Mouse (Mus musculus): Measurements from ENCODE around the gene S1pr4. TPM values are rescaled to one million over a fixed set of nuclear protein-coding genes. Genes with fewer than 3 reads are reported as not detected.

S1pr4 gene
- total RNA-seq, 2 experiments from 2014 or later = 0.61 to 1.3 TPM

DNA sequence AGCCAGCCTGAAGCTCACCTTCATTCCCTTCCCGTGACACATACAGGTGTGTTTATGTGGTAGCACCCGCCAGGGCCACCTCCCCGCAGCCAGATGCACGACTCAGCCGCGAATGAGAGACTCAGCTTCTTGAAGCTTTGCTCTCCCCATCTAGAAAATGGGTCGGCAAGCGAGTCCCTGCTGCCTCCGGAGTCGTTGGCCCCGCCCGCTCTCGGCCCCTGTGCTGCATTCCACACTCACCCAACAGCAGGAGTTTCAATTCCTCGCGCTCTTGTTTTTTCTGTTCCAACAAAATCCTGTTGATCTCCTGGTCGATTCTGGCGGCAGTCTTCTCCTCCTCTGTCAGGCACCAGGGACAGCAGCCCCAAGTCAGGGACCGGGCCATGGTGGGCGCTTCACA lies 23.6 kb upstream of the S1pr4 start:
- DNase-seq = no peak
- intact Hi-C loops (cut with DNase I) = no loop called here

DNA sequence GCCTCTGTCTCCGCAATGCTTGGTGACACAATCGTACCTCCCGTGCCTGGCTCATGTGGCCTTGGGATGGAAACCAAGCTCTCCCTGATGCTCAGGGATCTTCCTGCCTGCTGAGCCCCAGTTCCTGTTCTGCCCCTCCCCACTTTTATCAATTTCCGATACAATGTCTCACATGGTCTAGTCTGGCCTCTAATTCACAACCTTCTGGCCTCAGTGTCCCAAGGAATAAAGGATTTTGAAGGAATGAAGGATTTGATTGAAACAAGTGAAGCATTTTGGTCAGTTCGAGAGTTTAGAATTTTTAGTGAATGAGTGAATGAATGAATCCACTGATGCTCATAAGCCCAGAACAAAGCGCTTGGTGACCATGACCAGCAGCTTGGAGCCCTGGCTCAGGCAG lies 23.2 kb upstream of the S1pr4 start:
- no peak for DNase-seq
- intact Hi-C loops (cut with DNase I) = no loop called here

DNA sequence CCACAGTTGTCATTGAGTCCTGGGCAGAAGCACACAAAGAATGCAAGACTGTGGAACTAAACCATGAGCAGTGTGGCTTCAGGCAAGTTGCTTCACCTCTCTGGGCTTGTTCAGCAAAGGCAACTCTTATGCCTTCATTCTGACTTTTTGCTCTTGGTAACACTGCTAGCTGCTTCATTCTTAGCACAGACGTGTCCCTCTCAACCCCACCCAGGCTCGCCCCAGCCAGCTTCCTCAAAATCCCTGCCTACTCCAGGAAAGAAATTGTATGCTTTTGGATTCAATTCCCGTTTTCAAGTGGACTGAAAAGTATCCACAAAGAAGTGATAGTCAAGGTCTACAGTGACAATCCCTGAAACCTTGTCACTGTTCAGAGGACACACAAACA lies 20.0 kb upstream of the S1pr4 start:
- intact Hi-C loops (cut with DNase I) = loop anchor here (2.0 to 5.0 kb wide), 3 partner anchors 19 to 82 kb away; partner anchors contain the start of gene Tle6

DNA sequence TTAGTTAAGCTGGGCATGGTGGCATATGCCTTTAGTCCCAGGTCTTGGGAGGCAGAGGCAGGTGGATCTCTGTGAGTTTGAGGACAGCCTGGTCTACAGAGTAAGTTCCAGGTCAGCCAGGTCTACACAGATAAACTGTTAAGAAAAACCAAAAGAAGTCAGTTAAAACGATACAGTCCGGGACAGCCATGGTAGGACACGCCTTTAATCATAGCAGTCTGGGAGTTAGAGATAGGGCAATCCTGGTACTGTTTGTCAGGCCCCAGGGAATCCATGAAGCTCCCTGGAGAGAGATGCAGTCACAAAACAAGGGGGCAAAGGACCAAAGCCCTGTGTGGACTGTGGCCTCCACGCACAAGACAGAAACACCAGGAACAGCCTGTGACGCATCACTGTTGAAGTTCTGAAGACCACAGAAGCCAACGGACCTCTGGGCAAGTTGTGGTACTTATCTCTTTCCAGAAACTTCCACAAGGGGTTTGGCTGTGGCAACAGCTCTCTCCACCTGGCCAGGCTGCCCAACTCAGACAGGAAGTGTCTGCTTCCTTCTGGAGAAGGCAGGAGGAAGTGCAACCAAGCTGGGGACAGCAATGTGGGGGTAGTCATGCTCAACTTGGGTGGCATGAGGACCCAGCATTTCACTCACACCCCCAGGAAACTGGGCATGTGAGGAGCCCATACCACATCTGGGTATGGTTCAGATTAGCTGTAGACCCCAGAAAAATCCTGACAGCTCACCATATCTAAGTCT lies 19.5 kb upstream of the S1pr4 start:
- no peak for DNase-seq
- intact Hi-C loops (cut with DNase I) = loop anchor here (2.0 to 5.0 kb wide), 3 partner anchors 19 to 83 kb away; partner anchors contain the start of gene Tle6

More for the DNA sequence above, 20.0 kb upstream of the S1pr4 start:
- no peak for DNase-seq

DNA sequence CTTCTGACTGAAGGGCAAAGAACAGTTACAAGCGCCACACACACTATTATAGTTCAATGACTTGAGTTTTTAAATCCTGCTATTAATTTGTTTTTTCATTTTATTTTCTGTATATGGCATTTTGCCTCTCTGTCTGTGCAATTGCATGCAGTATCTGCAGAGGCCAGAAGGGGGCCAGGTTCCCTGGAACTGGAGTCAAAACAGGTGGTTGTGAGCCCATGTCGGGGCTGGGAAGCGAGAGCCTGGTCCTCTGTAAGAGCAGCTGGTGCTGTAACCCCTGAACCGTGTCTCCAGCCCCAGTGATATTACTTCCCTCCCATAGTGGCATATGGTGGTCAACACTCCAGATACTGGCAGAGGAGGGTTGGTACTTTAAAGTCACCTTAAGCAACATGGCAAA lies 18.6 kb upstream of the S1pr4 start:
- intact Hi-C loops (cut with DNase I) = loop anchor here (2.0 to 5.0 kb wide), 3 partner anchors 20 to 84 kb away; partner anchors contain the start of gene Tle6
- peak; percentile 66 to 78 for DNase-seq

DNA sequence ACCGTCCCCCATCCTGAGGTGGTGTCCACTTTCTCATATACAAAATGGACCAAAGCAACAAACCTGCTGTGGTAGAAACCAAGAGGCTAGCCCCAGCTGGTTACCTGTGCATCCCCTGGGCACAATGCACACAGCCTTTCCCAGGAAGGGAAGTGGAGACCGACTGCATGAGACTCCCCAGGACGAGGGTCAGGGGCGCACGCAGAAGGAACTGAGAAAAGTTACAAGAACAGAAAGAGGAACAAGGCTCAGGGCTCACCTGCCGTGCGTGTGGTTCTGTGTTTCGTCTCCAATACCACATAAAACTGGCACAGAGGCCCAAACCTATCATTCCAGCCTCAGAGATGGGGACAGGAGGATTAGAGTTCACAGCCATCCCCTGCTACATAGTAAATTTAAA lies 17.3 kb upstream of the S1pr4 start:
- DNase-seq = no peak
- intact Hi-C loops (cut with DNase I) = loop anchor here (5.0 kb wide), 1 partner anchor 85 kb away; the partner anchor contains the start of gene Tle6

- DNase-seq = no peak
- intact Hi-C loops (cut with DNase I) = no loop called here
Measured at GRCm38 (mm10) chr10:81513798-81514197, 13.9 kb upstream of the S1pr4 start.

DNA sequence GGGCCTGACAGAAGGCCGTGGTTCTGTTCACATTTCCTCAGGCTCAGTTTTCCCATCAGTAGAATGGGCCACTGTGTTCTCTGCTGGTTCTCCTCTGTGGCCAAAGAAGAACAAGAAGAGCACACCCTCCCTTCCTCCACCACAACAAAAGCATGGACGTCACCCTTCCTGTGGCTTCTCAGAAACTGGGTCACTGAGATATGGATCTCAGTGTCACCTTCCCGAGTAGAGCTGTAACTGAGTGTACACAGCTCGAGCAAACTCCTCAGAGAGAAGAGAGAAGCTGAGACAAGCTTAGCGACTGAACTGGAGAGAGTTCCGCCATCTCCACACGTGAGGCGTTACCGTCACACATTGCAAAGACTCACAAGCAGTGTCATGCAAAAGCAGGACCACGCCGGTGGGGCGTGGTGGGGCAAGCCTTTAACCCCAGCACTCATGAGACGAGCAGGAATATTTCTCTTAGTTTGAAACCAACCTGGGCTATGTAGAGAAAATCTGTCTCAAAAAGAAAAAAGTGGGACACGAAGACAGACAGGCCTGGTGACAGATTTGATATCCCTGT lies 10.4 kb upstream of the S1pr4 start:
- no peak for DNase-seq
- intact Hi-C loops (cut with DNase I) = no loop called here

DNA sequence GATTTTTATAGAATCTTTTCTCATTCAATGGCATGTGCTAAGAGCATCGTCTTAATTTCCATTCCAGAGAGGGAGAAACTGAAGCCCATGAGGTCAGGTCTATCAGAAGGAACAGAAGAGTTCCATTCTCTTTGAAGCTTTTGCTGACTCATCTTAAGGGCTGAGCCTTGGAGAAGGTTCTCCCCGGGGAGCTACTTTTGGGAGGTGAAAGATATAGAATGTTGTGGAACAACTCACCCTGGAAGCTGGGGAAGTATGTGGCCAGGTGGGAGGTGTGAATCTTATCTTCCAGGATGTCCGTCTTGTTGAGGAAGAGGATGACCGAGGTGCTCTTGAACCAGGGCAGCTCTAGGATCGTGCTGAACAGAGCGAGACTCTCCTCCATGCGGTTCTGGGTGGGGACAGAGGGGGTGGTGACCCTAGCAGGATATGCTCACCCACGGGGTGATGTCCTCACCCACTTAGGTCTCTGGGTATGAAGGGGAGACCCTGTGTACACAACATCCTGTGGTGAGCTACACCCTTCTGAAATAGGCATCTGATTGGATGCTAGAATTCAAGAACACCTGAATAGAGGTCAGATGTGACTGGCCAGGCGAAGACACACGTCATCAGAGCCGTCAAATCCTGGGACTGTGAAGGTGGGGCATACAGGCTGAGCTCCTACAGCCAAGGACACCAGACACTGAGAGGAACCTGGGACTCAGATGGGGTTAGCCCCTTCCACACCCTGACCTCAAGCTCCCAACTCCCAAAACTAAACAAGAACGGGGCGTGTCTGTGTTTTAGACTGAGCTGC lies 8.0 kb upstream of the S1pr4 start:
- intact Hi-C loops (cut with DNase I) = no loop called here

GRCm38 (mm10) chr10:81507095-81507494 lies 7.2 kb upstream of the S1pr4 start:
- no peak for DNase-seq
- intact Hi-C loops (cut with DNase I) = no loop called here

More for the DNA sequence above, 8.0 kb upstream of the S1pr4 start:
- DNase-seq = no peak

- intact Hi-C loops (cut with DNase I) = no loop called here
- no peak for DNase-seq
Measured at GRCm38 (mm10) chr10:81505016-81505664, 5.2 kb upstream of the S1pr4 start.

GRCm38 (mm10) chr10:81502658-81503057 lies 2.7 kb upstream of the S1pr4 start:
- DNase-seq = peak; percentile 92 to 97
- intact Hi-C loops (cut with DNase I) = loop anchor here (1.0 to 5.0 kb wide), 4 partner anchors 24 to 668 kb away; partner anchors contain the start of gene Tle6

- no peak for DNase-seq
- intact Hi-C loops (cut with DNase I) = loop anchor here (1.0 to 5.0 kb wide), 4 partner anchors 24 to 669 kb away; partner anchors contain the start of gene Tle6
Measured at GRCm38 (mm10) chr10:81501863-81502262, 1.9 kb upstream of the S1pr4 start.

DNA sequence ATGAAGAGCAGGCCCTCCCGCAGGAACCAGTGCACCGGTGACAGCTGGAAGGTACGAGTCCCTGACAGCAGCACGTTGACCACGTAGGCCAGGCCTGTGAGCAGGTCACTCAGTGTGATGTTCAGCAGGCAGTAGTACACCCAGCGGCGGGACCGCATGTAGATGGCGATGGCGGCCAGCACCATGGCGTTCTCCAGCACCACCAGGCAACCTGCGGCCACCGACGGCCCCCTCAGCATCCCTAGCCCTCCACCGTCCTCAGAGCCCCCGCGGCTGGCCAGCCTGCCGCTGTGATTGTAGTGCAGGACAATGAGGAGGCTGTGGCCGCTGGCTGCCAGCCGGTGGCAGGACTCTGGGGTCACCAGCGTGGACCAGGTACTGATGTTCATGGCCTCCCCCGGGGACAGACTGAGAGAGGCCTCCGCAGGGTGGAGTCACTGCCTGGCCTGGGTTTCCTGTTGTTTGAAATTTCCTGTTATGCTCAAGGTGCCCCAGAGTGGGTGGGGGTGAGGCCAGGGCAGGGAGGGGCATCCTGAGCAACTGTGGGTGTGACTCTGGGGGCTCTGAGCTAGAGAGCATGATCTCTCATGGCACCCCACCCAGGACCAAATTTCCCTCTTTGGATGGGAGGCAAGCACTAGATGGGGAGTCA lies 556 bp downstream of the S1pr4 start:
- DNase-seq = no peak
- intact Hi-C loops (cut with DNase I) = loop anchor here (10.0 kb wide), 1 partner anchor 595 kb away; the partner anchor contains the start of gene Timm13

DNA sequence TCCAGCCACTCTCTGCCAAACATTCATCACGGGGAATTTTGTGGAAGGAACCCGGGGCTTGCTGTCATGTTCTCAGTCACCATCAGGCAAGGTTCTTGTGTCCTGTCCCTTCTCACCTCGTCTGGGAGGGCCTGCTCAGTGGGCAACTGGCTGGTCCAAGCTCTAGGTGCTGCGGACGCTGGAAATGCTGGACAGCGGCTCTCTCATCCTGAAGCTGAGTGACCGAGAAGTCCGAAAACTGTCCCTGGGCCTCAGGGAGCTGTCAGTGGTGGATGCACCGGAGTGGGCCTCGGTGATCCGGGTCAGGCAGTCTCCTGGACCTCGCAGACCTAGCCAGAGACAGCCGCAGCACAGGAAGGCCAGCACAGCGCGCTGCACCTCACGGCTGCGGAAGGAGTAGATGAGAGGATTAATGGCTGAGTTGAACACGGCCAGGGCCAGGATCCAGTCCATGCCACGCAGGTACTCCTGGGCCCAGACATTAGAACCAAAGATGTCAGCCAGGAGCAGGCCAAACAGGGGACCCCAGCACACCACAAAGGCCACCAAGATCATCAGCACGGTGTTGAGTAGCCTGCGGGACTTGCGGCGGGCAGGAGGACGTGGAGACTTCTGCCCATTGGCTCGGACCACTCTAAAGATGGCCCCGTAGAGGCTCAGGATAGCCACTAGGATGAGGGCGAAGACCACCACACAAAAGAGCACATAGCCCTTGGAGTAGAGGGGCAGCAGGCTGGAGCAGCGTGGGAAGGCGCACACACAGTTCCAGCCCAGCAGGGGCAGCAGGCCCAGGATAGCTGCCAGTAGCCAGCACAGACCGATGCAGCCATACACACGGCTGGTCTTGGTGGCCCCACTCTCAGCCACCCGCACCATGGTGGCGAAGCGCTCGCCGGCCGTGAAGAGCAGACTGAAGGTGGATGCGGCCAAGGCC lies 1.3 kb downstream of the S1pr4 start:
- intact Hi-C loops (cut with DNase I) = loop anchor here (10.0 kb wide), 1 partner anchor 594 kb away; the partner anchor contains the start of gene Timm13
- DNase-seq = no peak

DNA sequence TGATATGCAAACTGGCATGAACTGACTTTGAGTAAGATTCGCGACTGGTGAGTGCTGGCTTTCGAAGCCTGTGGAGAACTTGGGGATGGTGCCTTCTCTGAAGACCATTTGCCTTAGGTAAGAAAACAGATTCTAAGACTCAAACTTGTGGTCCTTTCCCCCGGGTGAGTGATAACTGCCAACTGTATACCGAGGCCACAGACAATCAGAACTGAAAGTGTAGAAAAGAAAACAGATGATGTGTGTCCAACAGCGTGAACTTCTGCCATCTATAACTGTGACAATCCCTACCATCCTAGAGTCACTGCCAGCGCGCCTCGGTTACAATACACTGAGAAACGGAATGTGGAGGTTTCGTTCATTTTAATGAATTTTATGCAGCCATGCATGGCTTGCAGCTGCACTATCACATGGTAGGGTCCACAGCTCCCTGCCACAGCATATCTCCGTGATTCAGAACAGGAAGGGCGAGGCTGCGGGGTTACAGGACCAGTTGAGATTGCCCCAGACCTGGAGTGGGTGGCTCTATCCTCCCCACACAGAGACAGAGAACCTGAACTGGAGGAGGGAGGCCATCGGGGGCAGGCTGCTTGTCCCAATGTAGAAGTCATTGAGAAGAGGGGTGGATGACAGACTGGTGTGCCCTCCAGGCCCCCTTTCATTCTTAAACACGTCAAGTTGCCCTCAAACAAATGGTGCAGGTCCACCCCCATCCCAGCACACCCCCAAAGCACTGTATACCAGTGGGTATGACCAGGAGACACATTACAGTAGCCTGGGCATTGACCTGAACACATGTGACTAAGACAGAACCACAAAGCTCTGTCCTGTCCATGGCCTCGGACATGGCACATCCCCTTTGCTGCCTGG lies 2.3 kb downstream of the S1pr4 start:
- DNase-seq = no peak

GRCm38 (mm10) chr10:81496969-81497368 lies 3.0 kb downstream of the S1pr4 start:
- intact Hi-C loops (cut with DNase I) = loop anchor here (10.0 kb wide), 1 partner anchor 592 kb away; the partner anchor contains the start of gene Timm13
- no peak for DNase-seq

More for the DNA sequence above, 2.3 kb downstream of the S1pr4 start:
- intact Hi-C loops (cut with DNase I) = loop anchor here (10.0 kb wide), 1 partner anchor 593 kb away; the partner anchor contains the start of gene Timm13

Measured in heart, postnatal 36 days (tissue).